Mouse (Mus musculus): ENCODE results near the gene Kcnip1.

Gene Kcnip1

DNA sequence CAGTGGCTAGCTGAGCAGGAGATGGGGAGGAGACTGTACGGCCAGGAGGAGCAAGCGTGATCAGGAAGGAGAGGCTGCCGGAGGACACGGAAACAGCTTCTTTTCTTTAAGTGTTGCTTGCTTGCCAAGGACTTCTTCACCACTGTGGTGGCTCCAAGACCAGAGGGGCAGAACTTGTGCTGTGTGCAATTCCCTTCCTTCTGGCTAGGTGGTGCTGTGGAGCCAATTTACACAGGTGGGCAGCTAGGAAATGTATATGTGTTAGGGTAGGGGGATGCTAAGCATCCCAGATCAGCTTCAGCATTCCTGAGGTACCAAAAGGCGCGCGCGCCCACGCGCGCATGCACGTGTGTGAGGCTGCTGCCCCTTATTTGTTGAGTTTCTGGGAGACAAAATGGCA is 243.5 kb downstream of the Kcnip1 start:
- no peak for DNase-seq

DNA sequence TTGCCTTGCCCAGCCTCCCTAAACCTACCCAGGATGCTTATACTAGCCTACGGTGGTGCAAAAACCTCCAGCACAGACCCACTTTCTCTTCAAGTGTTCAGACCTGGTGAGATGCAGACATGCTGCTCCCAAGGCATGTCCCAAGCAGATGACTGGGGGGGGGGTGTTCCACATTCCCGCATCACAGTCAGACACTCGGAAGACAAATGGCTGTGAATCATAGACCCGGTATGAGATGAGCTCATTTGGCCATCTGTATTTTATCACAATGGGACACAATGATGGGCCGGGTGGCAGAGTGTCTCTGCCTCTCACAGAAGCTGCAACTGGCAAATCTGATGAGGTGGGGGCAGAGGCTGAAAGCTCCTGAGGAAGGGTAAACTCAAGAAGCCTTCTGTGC is 244.2 kb downstream of the Kcnip1 start:
- no peak for DNase-seq

DNA sequence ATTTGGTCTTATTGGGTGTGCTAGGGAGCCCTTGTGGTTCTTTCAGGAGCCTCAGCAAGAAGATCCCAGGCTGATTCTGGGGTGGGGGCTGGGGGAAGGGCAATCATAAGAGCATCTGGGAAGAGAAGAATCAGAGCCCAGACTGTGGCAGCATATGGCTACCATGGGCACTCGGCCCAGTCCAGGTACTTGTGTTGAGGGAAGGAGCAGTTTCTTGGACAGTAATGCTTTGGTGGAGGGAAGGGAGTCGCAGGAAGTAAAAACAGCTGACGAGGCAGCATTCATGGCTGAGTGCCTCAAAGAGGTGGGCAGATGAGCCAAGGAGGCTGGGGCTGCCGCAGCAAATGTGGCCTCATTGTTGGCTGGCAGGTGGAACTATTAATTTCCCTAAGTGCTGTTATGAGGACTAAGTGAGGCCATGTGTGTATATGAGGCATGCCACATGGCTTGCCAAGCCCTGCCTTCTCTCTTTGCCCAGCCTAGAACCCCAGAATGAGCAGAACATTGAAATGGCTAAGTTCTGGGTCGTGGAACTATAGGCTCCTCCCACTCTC is 245.5 kb downstream of the Kcnip1 start:
- no peak for DNase-seq

DNA sequence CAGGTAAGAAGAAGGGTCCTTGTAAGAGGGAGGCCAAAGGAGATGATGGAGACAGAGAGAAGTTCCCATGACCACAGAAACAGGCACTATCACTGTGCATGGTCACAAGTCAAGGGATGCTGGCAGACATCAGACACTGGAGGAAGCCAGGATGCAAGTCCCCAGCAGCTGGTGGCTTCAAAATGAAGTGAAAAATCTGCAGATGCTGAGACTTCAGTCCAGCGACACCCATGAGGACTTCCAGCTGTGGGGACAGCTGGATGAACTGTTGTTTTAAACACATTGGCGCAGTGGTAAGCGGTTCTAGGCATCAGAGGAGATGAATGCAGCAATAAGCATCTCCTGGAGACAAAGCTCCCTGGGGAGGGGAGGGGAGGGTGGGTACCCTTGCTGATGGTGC is 246.6 kb downstream of the Kcnip1 start:
- DNase-seq = peak; percentile 60

DNA sequence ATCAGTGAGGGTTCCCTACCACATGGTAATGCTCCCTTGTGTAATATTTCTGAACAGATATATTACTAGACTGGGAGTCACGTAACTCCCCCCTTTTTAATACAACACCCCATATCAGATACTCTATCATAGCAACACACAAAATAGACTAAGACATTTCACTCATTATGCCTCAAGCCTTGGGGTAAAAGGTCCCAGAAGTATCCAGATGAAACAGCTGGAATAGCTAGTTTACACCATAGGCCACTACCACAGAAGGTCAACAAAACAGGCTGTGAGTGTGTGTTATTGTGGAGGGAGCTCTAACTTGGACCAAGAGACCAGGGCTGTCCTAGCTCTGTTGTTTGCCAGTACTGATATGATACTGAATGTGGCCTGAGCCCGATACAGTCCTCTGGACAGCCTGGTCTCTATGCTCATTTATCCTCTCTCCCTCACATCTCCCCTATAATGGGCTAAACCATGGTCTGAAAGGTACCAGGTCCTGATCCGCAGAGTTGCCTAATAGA is 247.1 kb downstream of the Kcnip1 start:
- DNase-seq = peak; percentile 49

DNA sequence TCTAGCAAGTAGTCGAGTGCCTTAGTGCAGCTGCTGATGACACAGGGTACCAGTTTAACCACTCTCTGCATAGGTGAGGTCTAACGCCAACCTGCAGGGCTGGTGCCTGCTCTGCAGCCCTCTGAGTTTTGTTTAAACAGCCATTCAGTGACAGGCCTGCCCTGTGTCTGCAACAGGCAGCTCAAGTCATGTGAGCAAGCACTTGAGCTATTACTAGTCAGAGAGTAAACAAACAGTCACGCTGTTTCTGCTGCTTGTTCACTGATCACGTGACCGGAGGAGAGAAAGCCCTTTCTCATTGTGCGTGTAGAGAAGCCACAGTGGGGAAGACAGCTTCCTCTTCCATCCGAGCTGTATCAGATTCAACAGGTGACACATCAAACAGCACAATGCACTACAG is 248.5 kb downstream of the Kcnip1 start:
- DNase-seq = peak; percentile 84

DNA sequence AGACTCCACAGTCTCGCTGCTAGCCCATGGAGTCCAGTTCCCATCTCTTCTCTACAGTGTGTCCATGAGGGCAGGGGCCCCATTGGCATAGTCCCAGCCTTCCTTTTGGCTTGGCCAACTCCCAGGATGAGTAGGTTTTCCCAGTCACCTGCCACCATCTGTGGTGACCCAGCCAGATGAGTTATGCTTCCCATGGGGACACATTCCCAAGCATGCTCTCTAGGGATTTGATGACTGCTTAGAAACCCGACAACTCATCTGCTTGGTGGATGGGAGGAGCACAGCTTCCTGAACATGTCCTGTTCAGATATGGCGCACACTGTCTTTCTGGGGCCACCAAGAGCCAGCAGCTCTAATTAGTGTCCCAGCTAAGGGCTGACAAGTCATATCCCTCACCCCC is 252.8 kb downstream of the Kcnip1 start:
- no peak for DNase-seq

DNA sequence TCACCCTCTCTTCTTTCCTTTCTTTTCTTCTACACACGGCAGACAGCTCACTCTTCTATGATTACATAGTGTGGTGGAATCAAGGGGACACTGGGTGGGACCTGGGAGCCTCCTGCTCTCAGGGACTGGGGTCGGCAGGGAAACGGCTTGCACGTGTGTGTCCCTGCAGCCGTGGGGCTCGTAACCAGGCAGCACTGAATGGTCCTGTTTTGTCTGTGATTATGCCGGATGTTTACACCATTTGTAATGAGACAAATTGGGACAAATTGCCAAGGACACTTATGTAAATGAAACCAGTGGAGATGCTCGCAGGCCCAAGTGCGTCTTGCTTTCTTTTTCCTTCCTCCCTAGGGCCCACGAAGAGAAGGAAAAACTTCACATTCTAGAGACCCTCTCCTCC is 256.5 kb downstream of the Kcnip1 start:
- peak; percentile 33 for DNase-seq

DNA sequence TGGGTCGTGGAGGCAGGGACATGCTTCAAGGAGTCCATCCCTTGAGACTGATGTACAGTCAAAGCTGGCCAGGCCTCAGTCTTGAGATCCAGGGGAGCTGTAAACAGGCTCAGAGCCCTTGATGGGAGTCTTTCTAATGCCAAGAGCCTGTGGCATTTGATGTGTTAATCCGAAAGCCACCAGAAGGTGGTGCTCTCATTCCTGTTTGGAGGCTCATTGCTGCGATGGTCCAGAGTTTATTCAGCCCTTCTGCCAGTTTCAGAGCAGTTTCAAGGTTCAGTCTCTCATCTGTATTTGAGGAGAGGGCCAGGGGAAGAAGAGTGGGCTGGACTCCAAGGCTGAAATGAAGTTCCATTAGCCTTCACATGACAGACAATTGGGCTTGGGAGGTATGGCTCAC is 259.7 kb downstream of the Kcnip1 start:
- peak; percentile 84 for DNase-seq

DNA sequence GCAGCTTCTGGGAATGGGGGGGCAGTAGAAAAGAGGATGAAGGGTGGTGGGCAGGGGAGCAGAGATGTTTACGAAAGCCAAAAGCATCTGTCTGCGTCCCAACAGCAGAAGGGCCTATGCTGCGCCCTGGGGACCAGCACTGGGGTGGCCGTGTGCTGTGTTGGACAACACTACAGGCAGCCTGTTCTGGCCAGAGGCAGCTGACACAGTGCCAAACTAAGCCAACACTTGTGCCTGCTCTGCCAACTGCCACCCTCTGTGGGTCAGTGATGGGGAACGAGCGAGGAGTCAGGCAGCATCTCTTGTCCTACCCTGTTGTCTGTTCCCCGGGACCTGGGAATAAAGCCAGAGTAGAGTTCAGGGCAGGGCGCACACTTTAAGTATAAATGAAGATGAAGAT is 260.6 kb downstream of the Kcnip1 start:
- no peak for DNase-seq

DNA sequence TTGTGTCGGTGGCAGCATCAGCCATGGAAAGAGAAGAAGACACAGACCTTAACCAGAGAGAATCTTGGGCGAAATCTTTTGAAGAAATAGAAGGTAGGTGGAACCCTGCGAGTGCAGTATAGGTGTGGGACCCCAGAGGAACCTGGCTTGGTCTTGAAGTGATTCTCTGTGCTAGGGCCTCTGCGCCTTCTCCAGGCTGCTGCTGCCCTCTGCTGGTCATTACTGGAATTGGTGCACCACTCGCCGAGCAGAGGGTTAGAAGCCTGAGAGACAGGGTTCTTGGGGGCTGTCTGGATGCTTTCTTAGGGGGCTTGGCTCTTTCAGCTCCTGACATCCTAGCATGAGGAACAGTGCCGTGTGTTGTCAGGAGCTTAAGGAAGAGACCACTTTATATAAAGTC is 271.7 kb downstream of the Kcnip1 start:
- peak; percentile 61 for DNase-seq

DNA sequence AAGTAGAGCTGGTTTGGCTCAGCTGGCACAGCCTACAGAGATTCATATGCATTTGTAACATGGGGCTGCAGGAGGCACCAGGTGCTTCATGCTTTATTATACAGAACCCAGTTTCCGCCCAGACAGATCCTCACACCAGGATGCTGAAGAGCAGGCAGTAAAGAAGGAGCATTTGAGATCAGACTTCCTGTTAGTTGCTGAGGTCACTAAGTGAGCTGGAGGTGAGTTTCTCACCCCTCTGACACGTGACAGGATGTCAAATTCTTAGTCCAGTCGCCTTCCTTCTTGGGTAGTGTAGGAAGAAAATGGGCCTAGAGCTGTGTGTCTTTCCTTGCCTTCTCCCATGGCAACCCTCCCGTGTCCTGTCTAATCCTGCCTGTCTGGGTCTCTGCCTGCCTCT is 286.2 kb downstream of the Kcnip1 start:
- no peak for DNase-seq

DNA sequence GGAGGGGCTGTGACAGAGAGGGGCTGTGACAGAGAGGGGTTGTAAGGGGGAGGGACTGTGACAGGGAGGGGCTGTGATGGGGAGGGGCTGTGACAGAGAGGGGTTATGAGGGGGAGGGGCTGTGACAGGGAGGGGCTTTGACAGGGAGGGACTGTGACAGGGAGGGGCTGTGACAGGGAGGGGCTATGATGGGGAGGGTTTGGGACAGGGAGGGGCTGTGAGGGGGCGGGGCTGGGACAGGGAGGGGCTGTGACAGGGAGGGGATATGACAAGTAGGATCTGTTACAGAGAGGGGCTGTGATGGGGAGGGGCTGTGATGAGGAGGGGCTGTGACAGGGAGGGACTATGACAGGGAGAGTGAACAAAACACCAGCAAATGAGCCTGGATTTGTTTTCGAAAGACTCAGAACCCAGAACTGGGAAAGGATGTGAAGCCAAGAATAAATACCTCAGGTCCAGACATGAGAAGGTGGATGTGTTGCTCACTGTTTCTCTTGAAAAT is 290.9 kb downstream of the Kcnip1 start:
- no peak for DNase-seq

DNA sequence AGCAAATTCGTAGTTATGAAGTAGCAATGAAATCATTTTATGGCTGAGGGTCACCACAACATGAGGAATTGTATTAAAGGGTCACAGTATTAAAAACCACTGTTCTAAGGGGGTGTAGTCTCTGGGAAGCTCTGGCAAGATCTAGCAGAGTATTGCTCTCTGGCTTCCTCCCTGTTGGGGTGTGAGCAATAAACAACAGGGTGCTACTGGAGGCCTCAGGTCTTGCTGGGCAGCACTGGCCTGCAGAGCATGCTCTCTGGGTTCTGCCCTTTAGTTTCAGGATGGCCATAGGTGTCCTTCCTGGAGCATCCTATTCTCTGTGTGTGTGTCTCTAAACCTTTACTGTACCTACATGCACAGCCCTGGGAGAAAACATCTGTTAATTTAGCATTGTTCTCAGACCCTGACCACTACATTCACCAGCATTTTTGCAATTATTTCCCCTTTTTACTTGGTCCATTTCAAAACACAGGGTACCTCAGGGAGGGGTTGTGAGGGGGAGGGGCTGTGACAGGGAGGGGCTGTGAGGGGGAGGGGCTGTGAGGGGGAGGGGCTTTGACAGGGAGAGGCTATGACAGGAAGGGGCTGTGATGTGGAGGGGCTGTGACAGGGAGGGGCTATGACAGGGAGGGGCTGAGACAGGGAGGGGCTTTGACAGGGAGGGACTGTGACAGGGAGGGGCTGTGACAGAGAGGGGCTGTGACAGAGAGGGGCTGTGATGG is 291.6 kb downstream of the Kcnip1 start:
- no peak for DNase-seq

DNA sequence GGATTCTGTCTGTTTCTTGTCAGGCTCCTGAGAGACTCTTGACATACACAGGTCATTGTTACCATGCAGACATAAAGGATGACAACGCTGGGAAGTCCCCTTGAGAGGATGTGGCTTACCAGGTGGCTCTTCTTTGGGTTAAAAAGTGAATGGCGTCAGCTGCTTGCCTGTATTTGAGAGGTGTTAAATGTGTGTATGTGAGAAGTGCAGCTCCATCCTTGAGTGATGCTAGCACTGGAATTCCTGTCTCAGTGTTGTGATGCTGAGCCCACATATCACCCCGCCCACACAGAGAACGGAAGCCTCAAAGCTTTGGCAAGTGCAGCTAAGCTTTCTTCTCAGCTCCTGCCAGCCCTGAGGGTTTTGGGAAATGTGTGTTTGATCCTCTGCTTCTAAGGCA is 292.2 kb downstream of the Kcnip1 start:
- no peak for DNase-seq

DNA sequence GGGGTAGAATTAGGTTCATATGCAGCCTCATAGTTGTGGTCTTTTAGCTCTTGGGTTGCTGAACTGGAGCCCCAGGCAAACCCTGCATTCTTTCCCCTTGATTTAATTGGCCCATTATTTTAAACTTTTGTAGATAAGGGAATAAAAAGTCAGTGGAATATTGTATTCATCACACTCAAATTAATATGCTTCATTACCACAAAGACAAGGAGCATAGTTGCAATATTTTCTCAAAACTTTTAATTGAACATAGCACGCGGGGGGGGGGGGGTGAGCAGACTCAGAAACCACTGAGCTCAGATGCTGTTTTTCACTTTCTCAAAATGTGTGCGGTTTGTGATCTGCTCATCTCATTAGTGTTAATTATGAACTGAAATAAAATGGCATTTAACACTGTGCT is 302.8 kb downstream of the Kcnip1 start:
- DNase-seq = no peak

DNA sequence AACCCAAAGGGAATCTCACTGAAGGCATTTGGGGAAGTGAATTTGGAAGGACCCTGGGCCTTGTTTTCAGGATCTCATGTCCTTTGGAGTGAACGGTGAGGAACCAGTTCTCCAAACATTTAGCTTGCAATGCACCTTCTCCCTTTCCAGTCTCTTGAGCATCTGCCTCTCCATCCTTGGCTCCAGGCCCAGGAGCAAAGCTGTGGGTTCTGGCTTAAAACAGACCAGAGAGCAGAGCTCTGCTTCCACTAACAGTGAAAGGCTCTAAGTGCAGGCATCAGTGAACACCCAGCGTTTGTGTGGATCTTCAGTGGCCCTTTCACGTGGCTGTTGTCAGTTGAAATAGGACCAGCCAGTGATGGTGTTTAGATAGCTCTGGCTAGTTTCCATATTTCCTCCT is 307.0 kb downstream of the Kcnip1 start:
- no peak for DNase-seq

DNA sequence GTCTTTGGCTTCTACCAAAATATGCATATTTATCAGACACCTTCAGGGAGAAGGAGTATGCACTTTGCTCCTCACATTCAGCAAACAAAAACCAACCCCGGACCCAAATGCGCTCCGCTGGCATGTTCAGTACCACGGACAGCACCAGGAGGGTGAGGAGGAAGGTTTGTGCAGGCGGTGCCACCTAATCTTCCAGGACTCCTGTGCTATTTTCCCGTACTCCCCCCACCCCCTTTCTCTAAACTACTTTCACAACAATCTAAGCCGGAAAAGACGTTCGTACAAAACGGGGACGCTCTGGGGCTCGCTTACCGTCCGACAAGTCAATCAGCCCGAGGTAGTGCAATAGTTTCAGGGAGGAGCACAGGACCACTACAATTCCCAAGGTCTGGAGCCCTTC is 312.8 kb downstream of the Kcnip1 start:
- DNase-seq = peak; percentile 17

DNA sequence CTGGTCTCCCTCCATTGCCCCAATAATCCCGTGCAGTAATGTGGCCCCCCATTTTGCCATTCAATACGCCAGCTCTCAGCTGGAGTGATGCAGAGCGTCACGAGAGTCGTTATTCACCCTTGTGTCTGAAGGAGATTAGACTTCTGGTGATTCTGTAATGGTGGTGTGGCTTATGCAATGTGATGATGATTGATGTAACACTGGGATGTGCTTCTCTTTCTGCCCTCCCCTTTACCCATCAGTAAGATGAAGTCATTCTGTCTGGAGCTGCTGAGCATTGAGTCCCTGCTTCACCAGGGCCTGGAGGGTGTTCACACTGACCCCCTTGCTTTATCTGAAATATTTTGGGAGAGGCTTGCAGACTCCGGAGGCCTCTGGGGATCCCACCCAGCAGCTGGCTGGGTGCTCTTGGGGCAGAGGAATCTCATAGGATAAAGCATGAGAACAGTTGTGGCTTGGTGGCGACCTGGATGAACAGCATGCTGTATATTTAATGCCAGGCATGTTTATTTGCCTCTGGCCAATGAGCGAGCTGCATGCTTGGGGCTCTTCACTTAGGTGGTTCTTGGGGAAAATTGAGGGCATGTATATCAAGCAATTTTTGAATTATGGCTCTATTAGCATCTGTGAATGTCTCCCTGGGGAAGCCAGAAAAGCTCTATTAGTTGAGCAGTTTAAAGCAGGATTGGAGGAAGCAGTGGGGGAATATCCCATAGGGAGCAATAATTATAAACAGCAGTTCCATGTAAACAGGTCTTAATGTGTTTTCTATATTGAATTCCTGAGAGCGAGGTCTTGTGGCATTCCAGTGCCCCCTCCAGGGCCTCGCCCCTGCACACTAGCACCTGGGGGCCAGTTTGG is 322.6 kb downstream of the Kcnip1 start:
- DNase-seq = no peak

DNA sequence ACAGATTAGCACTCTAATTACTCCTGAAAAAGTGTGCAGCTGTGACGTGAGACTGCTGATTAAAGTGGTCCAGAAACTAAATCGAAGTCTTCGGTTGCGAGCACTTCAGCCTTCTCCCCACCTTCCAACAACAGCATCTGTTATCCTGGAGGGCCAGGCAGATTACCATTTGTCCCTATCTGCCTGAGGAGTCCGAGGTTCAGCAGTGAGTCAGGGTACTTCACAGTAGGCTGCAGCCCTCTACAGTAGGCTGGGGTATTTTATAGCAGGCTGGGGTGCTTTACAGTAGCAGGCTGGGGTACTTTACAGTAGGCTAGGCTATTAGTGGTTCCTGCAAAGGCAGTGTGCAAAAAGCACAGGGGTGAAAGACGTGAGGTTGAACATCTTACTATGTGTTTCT is 324.6 kb downstream of the Kcnip1 start:
- DNase-seq = no peak

DNA sequence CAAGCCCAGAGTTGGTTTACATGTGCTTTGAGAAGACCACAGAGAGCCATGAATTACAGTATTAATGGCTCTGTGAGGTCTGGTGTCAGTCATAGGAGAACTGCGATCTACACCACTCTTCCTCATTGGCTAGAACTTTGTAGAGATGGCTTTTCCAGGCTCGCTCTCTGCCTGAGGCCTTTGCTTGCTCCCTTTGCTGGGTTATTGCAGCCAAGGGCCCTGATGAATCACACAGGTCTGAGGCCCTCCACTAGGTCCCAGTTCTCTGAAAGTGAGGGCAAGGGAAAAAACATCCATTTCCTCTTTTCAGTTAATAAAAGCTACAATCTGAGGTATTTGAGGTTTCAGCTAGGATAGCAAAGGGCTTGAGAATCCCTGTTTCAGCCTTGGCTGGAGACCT is 329.4 kb downstream of the Kcnip1 start:
- no peak for DNase-seq

DNA sequence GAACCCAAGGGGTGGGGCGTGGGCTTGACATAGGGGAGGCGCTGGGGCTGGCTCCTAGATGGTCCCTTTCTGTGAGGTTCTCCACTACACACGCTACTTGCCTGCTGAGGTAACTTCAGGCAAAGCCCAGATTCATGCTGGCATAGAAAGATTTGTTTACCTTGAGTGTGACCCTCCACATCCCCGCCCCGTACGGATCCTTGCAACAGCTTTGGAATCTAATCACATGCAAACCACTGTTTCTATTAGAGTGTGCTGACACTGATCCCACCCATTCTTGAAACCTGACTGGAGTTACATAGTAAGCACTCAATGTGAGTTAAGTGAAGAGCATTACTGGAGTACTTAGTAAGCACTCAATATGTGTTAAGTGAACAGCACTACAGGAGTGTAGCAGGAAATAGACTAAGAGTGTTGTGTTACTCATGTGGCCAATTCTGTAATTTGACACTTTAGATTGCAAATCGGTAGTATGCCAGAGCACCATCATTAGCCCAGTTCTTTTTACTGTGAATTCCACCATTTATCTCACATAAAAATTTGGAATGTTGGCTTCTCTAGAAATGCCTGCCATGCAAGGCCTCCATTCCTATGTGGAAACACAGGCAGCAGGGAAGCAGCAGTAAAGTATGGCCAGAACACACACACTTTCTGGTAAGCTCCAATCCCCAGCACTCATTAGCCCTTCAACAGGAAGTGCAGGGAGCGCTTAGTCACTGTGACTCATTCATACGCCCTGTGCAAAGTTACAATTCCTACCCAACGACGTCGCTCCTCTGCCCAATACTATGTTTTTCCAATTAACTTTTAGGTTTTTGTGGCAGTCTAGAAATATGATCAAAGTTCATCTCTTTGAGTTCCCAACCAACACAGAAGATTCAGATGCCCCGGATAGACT is 332.7 kb downstream of the Kcnip1 start:
- DNase-seq = peak; percentile 66

Measured in lung, postnatal 36 days (tissue).